In the genomic region with DNA sequence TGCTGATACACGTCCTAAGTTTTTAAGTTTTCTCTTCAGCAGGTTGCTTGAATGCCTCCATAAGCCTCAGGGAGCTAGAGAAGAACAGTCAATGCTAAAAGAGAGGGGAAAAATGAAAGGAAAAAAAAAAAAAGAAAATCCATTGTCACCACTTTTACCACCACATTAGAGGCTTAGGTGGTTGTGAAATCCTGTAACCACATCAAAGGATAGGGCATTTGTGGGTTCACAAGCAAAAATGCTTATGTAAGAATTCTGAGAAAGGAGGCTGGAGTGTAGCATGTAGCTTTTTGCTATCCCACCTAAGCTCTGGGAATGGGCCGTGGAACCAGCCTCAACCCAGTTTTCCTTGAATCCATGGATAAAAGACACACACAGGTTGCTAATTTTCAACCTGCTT, we compare ENCODE assay signal across 11 mouse cellular contexts.
"Had no signal": no experiment of that assay in that cellular context is flagged by ENCODE, and none has a peak within 500 bp of the region (broad histone marks: within the 10 kb centered on the region; RNA-seq: fewer than 3 reads in every experiment).

No protein-coding gene starts in this region.

- DNase-seq: retina, postnatal 1 day; right cerebral cortex, adult 18-20 months; right cerebral cortex, postnatal 14 days; right cerebral cortex, postnatal 25 days; right cerebral cortex, postnatal 4 days; spleen, adult 18-20 months; thymus, adult 2 months; thymus, postnatal 14 days; thymus, postnatal 25 days; thymus, postnatal 36 days; thymus, postnatal 4 days had no signal
